8 mouse cellular contexts compared by ENCODE assay signal in genomic region chr7:29248261-29248841, GRCm38 (mm10). TPM values are rescaled to one million over a fixed set of nuclear protein-coding genes. Genes with fewer than 3 reads are reported as not detected.
A peak's percentile ranks its signal among the peaks of the same experiment; 100 is the strongest.
DNase-seq lines count a peak whose midpoint lies in the region; ATAC-seq and TF ChIP-seq lines count a peak whose summit lies in the region.

2200002D01Rik (minus strand) TSS chr7:29248466.

- H3K27ac ChIP-seq in layer of hippocampus, adult 2 months, result no peak within 1 kb of the TSS
- H3K27ac ChIP-seq in forebrain, embryonic 16.5 days (ENCODE audit: low read length), result no peak within 1 kb of the TSS
- H3K27ac ChIP-seq in intestine, embryonic 15.5 days, result peak within 1 kb of the TSS; percentile 82
- no peak within 1 kb of the TSS for H3K27ac ChIP-seq in liver, embryonic 15.5 days (replicated peaks)
- H3K27ac ChIP-seq in neural tube, embryonic 11.5 days (ENCODE audit: low read depth, low read length), result no peak within 1 kb of the TSS

- ATAC-seq in forebrain, embryonic 16.5 days, result no peak
- peak; percentile 73 for ATAC-seq in intestine, embryonic 15.5 days
- peak; percentile 20; the same call in 1 of the 2 replicates for ATAC-seq in liver, embryonic 15.5 days (ENCODE audit: insufficient read depth)
- no peak for ATAC-seq in neural tube, embryonic 11.5 days (ENCODE audit: insufficient read depth, low FRiP score, low TSS enrichment)

- peak within 1 kb of the TSS; percentile 13 for H3K4me2 ChIP-seq in forebrain, embryonic 16.5 days (ENCODE audit: low read length)
- peak within 1 kb of the TSS; percentile 56 for H3K4me2 ChIP-seq in intestine, embryonic 15.5 days (replicated peaks)
- H3K4me2 ChIP-seq in liver, embryonic 15.5 days, result peak within 1 kb of the TSS; percentile 78
- H3K4me2 ChIP-seq in neural tube, embryonic 11.5 days (ENCODE audit: low read depth), result peak within 1 kb of the TSS; percentile 43

- 20% methylated on average over 20 of the region's 20 CpGs for WGBS in forebrain, embryonic 16.5 days
- WGBS in intestine, embryonic 15.5 days, result 21% methylated on average over 20 of the region's 20 CpGs
- 29% methylated on average over 20 of the region's 20 CpGs for WGBS in liver, embryonic 15.5 days (ENCODE audit: insufficient replicate concordance)
- 4% methylated on average over 20 of the region's 20 CpGs for WGBS in neural tube, embryonic 11.5 days

- H3K27me3 ChIP-seq in forebrain, embryonic 16.5 days (replicated peaks; ENCODE audit: control insufficient read depth, insufficient read depth, low read length), result peaks cover 5% of the 10 kb centered on the region; the same call in 1 of the 2 replicates
- no peaks in the 10 kb centered on the region for H3K27me3 ChIP-seq in intestine, embryonic 15.5 days (replicated peaks)
- H3K27me3 ChIP-seq in liver, embryonic 15.5 days, result no peaks in the 10 kb centered on the region
- peaks cover 6% of the 10 kb centered on the region; the same call in 1 of the 2 replicates for H3K27me3 ChIP-seq in neural tube, embryonic 11.5 days (ENCODE audit: control insufficient read depth, insufficient read depth, low read length)

- 0 out of 2 replicates have a peak, but pooled peaks have one; percentile 9 for TF ChIP-seq CTCF in layer of hippocampus, adult 2 months (conservative IDR thresholded peaks at IDR 0.05)

- DNase-seq in layer of hippocampus, adult 2 months (ENCODE audit: low spot score in 2 of 2), result no peak
- DNase-seq in layer of hippocampus, postnatal 25 days (ENCODE audit: extremely low spot score in 1 of 2, low spot score in 1 of 2), result no peak
- DNase-seq in neural tube, embryonic 11.5 days (ENCODE audit: low spot score), result peak; percentile 23
- DNase-seq in MN1 (ENCODE audit: low spot score), result no peak
- no peak for DNase-seq in frontal cortex, postnatal 36 days (ENCODE audit: low spot score in 2 of 2)

- 0 out of 2 replicates have a peak within 1 kb of the TSS, but pooled peaks have one; percentile 9 for H3K9ac ChIP-seq in forebrain, embryonic 16.5 days (replicated peaks; ENCODE audit: low read depth, low read length)
- H3K9ac ChIP-seq in intestine, embryonic 15.5 days, result peak within 1 kb of the TSS; percentile 59
- peak within 1 kb of the TSS; percentile 3; the same call in 1 of the 2 replicates for H3K9ac ChIP-seq in liver, embryonic 15.5 days
- H3K9ac ChIP-seq in neural tube, embryonic 11.5 days (ENCODE audit: low read length), result peak within 1 kb of the TSS; percentile 28

- H3K4me3 ChIP-seq in layer of hippocampus, adult 2 months, result peak within 1 kb of the TSS; percentile 22; the same call in 1 of the 2 replicates
- no peak within 1 kb of the TSS for H3K4me3 ChIP-seq in forebrain, embryonic 16.5 days (replicated peaks; ENCODE audit: low read length)
- peak within 1 kb of the TSS; percentile 43 for H3K4me3 ChIP-seq in intestine, embryonic 15.5 days (replicated peaks)
- H3K4me3 ChIP-seq in liver, embryonic 15.5 days (replicated peaks), result peak within 1 kb of the TSS; percentile 54
- peak within 1 kb of the TSS; percentile 20 for H3K4me3 ChIP-seq in neural tube, embryonic 11.5 days (ENCODE audit: low read depth, low read length)

- no peaks in the 10 kb centered on the region for H3K9me3 ChIP-seq in forebrain, embryonic 16.5 days (ENCODE audit: control insufficient read depth, low read length)
- H3K9me3 ChIP-seq in intestine, embryonic 15.5 days, result no peaks in the 10 kb centered on the region
- H3K9me3 ChIP-seq in liver, embryonic 15.5 days (replicated peaks), result no peaks in the 10 kb centered on the region
- no peaks in the 10 kb centered on the region for H3K9me3 ChIP-seq in neural tube, embryonic 11.5 days (ENCODE audit: control insufficient read depth, low read length)

- H3K4me1 ChIP-seq in forebrain, embryonic 16.5 days (replicated peaks; ENCODE audit: control insufficient read depth, insufficient read depth, low read length), result peaks cover 5% of the 10 kb centered on the region; the same call in 1 of the 2 replicates
- peaks cover 27% of the 10 kb centered on the region for H3K4me1 ChIP-seq in intestine, embryonic 15.5 days (replicated peaks)
- peaks cover 30% of the 10 kb centered on the region for H3K4me1 ChIP-seq in liver, embryonic 15.5 days (replicated peaks)
- H3K4me1 ChIP-seq in neural tube, embryonic 11.5 days (ENCODE audit: control insufficient read depth, insufficient read depth, low read length), result no peaks in the 10 kb centered on the region

- no peaks in the 10 kb centered on the region; the same call in 1 of the 2 replicates for H3K36me3 ChIP-seq in forebrain, embryonic 16.5 days (ENCODE audit: control insufficient read depth, insufficient read depth)
- peaks cover 8% of the 10 kb centered on the region; the same call in 1 of the 2 replicates for H3K36me3 ChIP-seq in intestine, embryonic 15.5 days
- H3K36me3 ChIP-seq in liver, embryonic 15.5 days (replicated peaks), result no peaks in the 10 kb centered on the region; the same call in 1 of the 2 replicates
- peaks cover 3% of the 10 kb centered on the region for H3K36me3 ChIP-seq in neural tube, embryonic 11.5 days (ENCODE audit: control insufficient read depth, insufficient read depth, low read length)

RNA-seq across cellular contexts. Expression of gene 2200002D01Rik, which starts in this region (rescaled TPM):
- total RNA-seq in layer of hippocampus, adult 2 months (2021), result under 1 TPM in 1 of 2 experiments, not detected in 1; 0.36 TPM
- under 1 TPM in 1 of 2 experiments, not detected in 1; 0.37 TPM for total RNA-seq in layer of hippocampus, postnatal 25 days (2021)
- polyA plus RNA-seq in forebrain, embryonic 16.5 days (2015; fragmentation: Nextera tagmentation; extraction: Ambion mirVana), result 0.65 and 1.5 TPM in 2 replicates
- 178 and 182 TPM in 2 replicates for polyA plus RNA-seq in intestine, embryonic 15.5 days (2015; fragmentation: Nextera tagmentation; extraction: Ambion mirVana)
- 4.2 and 6.3 TPM in 2 replicates for polyA plus RNA-seq in liver, embryonic 15.5 days (2015; fragmentation: Nextera tagmentation; extraction: Ambion mirVana)
- polyA plus RNA-seq in neural tube, embryonic 11.5 days (2014; fragmentation: Nextera tagmentation; extraction: Ambion mirVana), result 1.2 and 1.6 TPM in 2 replicates

Comparison
In these comparisons a context has a peak if more than half of its experiments do, and no peak if none do; other contexts are left out.
1. RNA of gene 2200002D01Rik (polyA plus RNA-seq): 178 to 182 TPM in intestine, embryonic 15.5 days; 4.2 to 6.3 TPM in liver, embryonic 15.5 days, 1.2 to 1.6 TPM in neural tube, embryonic 11.5 days and 0.65 to 1.5 TPM in forebrain, embryonic 16.5 days; every median in the first group is over 10 times any median in the second.
2. ATAC-seq: peak in intestine, embryonic 15.5 days (single experiment) and liver, embryonic 15.5 days (single experiment); none in forebrain, embryonic 16.5 days (single experiment) and neural tube, embryonic 11.5 days (single experiment).
3. H3K4me2 ChIP-seq: peak in every context shown above with its lines; median percentile 78 in liver, embryonic 15.5 days; 56 in intestine, embryonic 15.5 days; 43 in neural tube, embryonic 11.5 days; 13 in forebrain, embryonic 16.5 days.
4. H3K9ac ChIP-seq: peak in every context shown above with its lines; median percentile 59 in intestine, embryonic 15.5 days; 28 in neural tube, embryonic 11.5 days; 9 in forebrain, embryonic 16.5 days; 3 in liver, embryonic 15.5 days.